Mouse (Mus musculus): ENCODE data around the gene Dek.

The Dek gene

DNA sequence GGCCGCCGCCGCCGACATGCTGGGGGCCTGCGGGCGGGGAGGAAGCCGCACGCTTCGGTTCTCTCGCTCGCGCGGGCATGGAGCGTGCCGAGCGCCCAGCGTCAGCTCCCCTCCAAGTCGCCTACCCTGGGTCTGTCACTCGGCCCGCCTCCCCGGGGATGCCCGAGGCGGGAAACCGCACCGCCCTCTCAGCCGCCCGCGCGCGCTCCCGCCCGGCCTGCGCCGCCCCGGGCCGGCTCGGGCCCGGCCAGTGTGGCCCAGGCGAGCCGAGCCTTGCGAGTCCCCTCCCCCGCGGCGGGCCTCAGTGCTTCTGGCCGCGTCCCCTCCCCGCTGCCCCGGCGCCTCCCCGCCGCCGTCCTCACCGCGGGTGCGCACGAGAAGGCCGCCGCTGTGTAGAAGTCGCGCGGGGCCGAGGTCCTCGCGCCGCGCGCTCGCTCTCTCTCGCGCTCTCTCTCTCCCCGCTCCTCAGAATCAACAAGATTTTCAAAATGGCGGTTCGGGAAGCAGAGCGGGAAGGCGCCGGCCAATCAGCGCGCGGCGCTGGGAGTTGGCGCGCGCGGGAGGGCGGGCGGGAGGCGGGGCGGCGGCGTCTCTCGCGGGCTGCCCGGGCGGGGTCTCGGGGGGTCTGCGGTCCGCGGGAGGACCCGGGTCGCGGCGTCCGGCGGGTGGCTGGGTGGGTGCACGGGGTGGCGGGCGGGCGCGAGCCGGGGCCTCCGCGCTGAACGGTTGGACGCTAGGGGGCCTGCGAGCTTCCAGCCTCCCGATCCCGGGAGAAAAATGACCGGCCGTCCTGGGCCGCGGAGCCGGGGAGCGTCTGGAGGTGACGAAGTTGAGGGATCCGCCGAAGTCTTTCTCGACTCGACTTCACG, at the start of gene Dek:
Gene Dek (minus strand): TSS at position 491 of the 869 bp plus-strand sequence.
- peak; percentile 90 for DNase-seq (ENCODE audit: low read depth, low spot score)

- DNase-seq (ENCODE audit: low read depth, low spot score), result no peak
Observed at GRCm38 (mm10) chr13:47154866-47155265, 48.9 kb upstream of the Dek start.

GRCm38 (mm10) chr13:47153206-47153605, 47.2 kb upstream of the Dek start:
- DNase-seq (ENCODE audit: low read depth, low spot score), result no peak

- DNase-seq (ENCODE audit: low read depth, low spot score), result peak; percentile 57
Observed at GRCm38 (mm10) chr13:47152390-47152789, 46.4 kb upstream of the Dek start.

GRCm38 (mm10) chr13:47151060-47151459, 45.1 kb upstream of the Dek start:
- no peak for DNase-seq (ENCODE audit: low read depth, low spot score)

- no peak for DNase-seq (ENCODE audit: low read depth, low spot score)
Observed at GRCm38 (mm10) chr13:47149993-47150392, 44.0 kb upstream of the Dek start.

DNA sequence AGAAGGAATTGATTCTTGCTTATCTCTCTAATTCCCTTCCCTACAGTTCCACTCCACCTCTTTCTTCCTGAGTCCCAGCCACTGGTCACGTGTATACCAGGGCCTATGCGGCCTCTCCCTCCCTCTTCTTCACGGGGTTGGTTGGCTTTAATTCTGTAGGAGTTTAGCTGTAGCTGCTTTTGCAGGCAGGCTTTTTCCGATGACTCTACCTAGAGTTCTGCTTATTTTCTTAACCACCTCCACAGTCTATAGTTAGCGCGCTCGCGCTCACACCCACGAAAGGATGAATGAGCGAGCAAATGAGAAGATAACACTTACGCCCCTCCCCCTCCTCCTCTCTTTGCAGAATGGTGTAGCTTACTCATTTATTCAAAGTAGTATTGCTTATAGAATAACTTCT, 42.6 kb upstream of the Dek start:
- peak; percentile 33 for DNase-seq (ENCODE audit: low read depth, low spot score)

DNA sequence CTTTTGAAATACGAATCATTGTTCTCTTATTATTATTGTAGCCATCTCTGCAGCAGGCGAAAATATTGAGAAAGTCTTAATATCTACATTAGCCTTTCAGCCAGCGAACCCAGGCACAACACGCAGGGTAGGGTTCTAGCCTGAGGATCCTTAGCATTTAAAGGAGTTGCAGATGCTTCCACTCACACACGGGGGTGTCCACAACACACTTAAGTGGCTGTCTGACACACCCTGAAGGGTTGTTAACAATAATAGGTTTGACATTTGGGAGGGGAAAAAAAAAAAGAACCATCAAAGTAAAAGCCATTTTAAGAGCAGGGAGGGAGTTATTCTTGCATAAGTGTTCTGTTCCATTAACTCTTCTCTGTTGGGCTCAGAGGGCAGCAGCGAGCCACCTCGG, 40.4 kb upstream of the Dek start:
- DNase-seq (ENCODE audit: low read depth, low spot score), result no peak

DNA sequence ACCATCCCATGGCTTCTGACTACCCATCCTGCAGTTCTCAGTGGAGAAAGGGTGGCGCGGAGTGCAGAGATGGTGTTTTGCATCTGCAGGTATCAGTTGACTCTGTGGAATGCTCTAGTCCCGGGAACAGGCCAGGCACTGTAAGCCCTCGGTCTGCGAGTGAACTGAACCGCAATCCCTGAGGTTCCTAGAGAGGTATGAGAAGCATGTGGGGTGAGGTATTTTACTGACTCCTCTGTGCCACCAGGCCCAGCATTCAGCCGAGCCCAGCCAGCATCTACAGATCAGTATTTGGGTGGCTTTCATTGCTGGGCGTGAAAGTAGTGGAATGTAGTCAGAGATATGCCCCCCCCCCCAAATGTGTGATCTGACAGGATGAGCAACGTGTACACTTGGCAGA, 39.9 kb upstream of the Dek start:
- no peak for DNase-seq (ENCODE audit: low read depth, low spot score)

GRCm38 (mm10) chr13:47142764-47143163, 36.8 kb upstream of the Dek start:
- no peak for DNase-seq (ENCODE audit: low read depth, low spot score)

- no peak for DNase-seq (ENCODE audit: low read depth, low spot score)
Observed at GRCm38 (mm10) chr13:47135741-47136140, 29.7 kb upstream of the Dek start.

DNA sequence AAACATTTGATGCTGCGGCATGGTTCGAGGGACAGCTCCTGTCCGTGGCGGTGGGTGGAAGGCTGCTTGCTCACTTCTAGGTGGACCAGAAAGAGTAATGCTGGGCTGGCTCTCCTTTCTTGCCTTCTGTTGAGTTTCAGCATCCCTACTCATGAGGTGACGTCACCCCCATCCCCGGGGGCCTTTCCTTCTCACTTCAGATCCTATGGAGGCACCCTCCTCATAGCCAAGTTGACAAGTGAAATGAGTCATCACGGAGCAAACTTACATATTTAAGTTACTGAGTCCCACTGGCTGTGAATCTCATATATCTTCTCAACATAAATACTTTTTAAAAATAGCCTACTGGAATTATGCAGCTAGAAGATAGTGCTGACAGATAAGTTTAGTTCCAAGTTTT, 28.8 kb upstream of the Dek start:
- no peak for DNase-seq (ENCODE audit: low read depth, low spot score)

DNA sequence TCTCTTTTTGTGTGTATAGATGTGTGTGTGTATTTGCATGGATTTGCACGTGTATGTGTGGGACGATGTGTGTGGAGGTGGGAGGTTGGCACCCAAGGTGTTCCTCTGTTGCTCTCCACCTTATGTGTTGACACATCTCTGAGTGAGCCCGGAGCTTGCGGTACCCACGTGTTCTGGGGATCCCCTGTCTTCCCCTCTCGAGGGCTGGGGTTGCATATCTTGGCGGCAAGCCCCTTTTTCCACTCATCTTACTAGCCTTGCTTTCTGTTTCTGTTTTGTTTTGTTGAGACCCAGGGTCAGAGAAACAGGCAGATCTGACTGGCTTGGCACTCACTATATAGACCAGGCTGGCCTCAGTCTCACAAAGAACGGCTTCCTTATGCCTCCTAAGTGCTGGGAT, 27.1 kb upstream of the Dek start:
- peak; percentile 40 for DNase-seq (ENCODE audit: low read depth, low spot score)

- no peak for DNase-seq (ENCODE audit: low read depth, low spot score)
Observed at GRCm38 (mm10) chr13:47129090-47129489, 23.1 kb upstream of the Dek start.

DNA sequence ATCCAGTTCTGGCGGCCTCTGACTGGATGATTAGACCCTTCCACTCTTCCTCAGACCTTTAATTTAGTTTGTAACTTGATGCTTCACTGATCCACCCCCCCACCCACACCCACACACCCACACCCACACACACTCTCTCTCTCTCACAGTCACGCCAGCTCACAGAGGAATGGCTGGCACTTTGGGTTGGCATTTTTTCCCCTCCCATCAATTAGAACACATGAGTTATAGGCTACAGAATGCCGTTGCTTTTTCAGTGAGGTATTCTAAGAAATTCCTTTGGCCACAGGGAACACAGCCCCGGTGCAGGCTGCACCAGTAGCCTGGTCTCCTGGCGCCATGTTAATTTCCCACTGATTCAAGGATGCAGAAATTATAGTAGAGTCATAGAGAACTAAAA, 19.6 kb upstream of the Dek start:
- no peak for DNase-seq (ENCODE audit: low read depth, low spot score)

GRCm38 (mm10) chr13:47124986-47125385, 19.0 kb upstream of the Dek start:
- no peak for DNase-seq (ENCODE audit: low read depth, low spot score)

DNA sequence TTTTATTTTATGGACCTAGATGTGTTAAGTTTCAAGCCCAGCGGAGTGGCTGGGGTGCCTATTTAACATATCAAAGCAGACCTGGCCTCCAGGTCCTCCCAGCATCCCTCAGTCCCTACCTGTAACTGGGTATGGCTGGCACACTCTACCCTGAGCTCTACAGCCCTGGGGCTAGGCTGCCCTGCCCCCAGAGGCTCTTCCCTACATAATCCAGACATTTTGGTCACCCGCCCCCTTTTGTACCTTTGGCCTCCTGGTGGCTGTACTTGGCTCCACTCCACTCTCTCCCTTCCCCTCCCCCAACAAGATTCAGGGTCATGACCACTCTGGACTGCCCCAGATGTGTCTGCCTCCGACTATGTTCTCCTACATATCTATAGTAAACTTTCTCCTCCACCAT, 18.4 kb upstream of the Dek start:
- DNase-seq (ENCODE audit: low read depth, low spot score), result no peak

DNA sequence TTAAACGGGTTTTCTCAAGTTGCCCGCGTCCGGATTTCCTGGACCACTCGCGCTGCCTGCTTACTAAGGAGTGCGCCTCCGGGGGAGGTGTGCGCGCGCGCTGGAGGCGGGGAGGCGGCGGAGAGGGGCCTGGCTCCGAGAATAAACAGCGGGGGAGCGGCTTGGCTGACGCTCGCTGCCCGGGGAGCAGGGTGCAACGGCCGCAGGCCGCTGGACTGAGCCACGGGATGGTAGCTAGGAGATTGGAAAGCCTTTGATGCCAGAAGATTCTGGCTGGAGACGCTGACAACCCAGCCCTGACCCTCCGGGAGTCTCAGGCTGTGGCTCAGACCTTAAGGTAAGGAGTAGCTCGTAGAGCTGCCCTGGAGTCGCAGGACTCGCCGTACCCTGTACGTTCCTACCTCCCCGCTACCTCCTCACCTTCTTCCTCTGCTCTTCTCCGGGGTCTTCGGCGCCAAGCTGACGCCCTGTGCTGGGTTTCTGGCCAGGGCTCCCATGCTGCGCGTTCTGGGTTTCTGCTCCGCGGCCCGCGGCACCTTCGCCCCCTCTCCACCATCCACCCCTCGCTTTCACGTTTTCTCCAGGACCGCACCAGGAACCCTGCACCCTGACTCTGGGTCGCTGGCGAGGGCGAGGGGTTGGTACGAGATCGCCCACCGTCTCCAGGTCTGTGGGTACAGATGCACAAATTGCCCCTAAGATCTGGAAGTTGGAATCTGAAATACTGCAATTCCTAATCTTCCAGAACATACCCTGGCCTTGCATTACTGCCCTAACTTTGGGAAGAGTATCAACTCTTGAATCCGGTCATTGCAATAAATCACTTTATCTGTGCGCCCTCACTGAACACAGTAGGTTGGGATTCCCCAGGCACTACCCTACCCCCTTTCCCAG, 16.8 kb upstream of the Dek start, which contains the start of gene Rnf144b:
Gene Rnf144b (plus strand): TSS at position 120 of the 894 bp plus-strand sequence.
- DNase-seq (ENCODE audit: low read depth, low spot score), result peak; percentile 46

DNA sequence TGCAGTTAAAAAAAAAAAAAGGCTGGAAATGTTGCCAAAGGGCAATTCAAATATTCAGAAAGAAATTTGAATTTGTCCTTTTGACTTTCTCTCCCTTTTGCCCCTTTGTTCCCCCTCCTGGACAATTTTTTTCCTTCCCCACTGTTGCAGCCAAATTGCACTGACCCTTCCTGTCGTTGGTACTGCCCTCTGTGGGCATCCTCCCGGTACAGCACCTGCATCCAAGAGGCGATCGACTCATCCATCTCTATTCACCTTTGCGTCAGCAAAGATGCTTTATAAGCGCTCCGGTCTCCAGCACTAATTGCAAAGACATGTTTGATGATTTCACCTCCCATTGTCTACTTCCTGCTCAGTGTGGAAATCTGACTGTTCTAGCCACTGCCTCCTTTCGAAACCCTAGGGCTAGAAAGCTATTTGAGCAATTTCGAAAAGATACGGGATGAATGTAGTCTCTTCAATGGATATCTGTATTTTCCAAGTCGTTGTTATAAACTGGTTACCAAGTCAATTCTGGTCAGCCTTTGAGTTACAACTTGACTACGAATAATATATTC, 15.4 kb upstream of the Dek start:
- DNase-seq (ENCODE audit: low read depth, low spot score), result no peak

DNA sequence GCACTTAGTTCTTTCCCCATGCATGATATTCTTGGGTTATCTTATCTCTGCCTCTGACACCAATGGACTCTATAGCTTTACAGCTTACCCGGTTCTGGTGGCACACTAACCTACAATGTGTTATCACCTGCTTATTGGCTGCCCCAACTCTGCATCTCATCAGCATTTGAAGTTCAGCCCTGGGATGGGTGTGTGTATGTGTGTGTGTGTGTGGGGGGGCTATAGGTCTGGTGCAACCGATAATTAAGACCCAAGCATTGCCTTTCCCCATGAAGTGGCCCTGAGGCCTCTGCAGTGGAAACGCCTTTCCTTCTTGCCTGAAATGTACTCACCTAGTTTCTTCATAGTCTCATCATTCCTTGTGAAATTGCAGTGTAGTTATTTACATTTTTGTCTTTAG, 10.0 kb upstream of the Dek start:
- no peak for DNase-seq (ENCODE audit: low read depth, low spot score)

GRCm38 (mm10) chr13:47112924-47113323, 6.9 kb upstream of the Dek start:
- DNase-seq (ENCODE audit: low read depth, low spot score), result no peak

DNA sequence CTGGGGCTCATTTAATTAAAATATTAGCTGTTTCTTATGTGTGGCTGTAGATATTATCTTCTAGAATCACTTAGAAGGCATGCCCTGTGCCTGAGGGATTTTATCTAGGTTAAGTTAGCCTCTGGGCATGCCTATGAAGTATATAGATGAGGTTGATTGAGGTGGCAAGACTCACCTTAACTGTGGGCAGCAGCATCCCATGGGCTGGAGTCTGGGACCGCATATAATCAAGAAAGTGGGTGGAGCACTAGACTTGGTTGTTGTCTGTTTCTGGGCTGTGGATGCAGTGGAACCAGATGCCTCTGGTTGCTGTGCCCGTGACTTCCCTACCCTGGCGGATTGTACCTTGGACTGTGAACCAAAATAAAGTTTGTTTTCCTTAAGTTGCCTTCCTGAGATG, 6.1 kb upstream of the Dek start:
- no peak for DNase-seq (ENCODE audit: low read depth, low spot score)

All from CD4-positive, CD25-positive, alpha-beta regulatory T cell, adult 2 months (primary cell).